Mouse (Mus musculus): Measurements from ENCODE around the gene Atg101. TPM values are rescaled to one million over a fixed set of nuclear protein-coding genes. Genes with fewer than 3 reads are reported as not detected.

Gene Atg101
- polyA plus RNA-seq, 1 experiment from 2014 or later, result 81.3 TPM

DNA sequence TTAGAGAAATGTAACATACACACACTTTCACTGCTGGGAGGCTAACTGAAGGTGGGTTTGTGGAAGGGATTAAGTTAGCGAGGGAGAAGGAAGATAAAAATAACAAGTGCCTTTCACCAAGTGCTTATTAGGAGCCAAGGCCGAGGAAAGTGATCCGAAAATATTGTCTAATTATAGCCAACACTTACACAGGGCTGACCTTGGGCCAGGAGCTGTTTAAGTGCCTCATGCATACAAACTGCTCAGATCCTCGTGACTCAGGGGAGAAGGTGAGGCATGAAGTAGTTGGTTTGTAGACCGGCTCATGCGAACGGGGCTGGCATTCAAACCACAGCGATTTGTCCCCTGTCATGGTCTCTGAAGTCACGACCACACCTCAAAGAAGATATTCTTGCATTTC lies 42.8 kb upstream of the Atg101 start:
- 66% methylated on average over 9 of the region's 9 CpGs for WGBS
- Histone ChIP-seq H3K9ac (ENCODE audit: low read depth, low read length) (peak overlapping the region; percentile 57), H3K27ac (ENCODE audit: low read depth, low read length) (no peak overlapping the region), H3K36me3 (ENCODE audit: control insufficient read depth, insufficient read depth, low read length) (no peaks in the 10 kb centered on the region), H3K4me2 (ENCODE audit: low read length) (peak overlapping the region; percentile 60), H3K9me3 (ENCODE audit: control insufficient read depth, low read length) (no peaks in the 10 kb centered on the region), H3K27me3 (replicated peaks; ENCODE audit: control insufficient read depth, insufficient read depth, low read length) (no peaks in the 10 kb centered on the region; the same call in 1 of the 2 replicates), H3K4me1 (ENCODE audit: control insufficient read depth, insufficient read depth, low read depth, low read length) (peaks cover 12% of the 10 kb centered on the region), H3K4me3 (ENCODE audit: low read length) (no peak overlapping the region; the same call in 1 of the 2 replicates)
- ATAC-seq, result no peak

GRCm38 (mm10) chr15:101241853-101242252 lies 42.2 kb upstream of the Atg101 start:
- Histone ChIP-seq H3K27ac (ENCODE audit: low read depth, low read length) (no peak overlapping the region), H3K36me3 (ENCODE audit: control insufficient read depth, insufficient read depth, low read length) (no peaks in the 10 kb centered on the region), H3K9me3 (ENCODE audit: control insufficient read depth, low read length) (no peaks in the 10 kb centered on the region), H3K4me1 (ENCODE audit: control insufficient read depth, insufficient read depth, low read depth, low read length) (peaks cover 13% of the 10 kb centered on the region), H3K9ac (ENCODE audit: low read depth, low read length) (no peak overlapping the region), H3K4me2 (ENCODE audit: low read length) (no peak overlapping the region), H3K27me3 (replicated peaks; ENCODE audit: control insufficient read depth, insufficient read depth, low read length) (no peaks in the 10 kb centered on the region; the same call in 1 of the 2 replicates), H3K4me3 (ENCODE audit: low read length) (no peak overlapping the region)
- no peak for ATAC-seq
- 83% methylated on average over 9 of the region's 9 CpGs for WGBS

DNA sequence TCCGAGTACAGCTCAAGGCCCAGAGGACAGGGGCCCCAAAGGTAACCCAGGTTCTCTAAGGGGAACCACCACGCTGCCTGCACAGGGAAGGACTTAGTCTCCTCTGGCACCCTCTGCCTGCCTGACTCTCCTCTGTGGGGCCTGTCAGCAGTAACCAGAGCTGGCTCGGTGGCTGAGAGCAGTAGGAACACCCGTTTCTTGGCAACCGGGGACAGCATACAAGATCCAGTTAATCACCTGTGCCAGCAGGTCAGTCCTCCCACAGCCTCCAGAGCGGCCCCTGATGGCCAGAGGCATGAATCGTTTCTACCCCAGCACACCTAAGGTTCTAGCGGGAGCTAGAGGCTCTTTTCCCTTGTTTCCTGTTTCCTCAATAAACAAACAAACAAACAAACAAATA lies 41.4 kb upstream of the Atg101 start:
- Histone ChIP-seq H3K36me3 (ENCODE audit: control insufficient read depth, insufficient read depth, low read length) (no peaks in the 10 kb centered on the region), H3K9ac (ENCODE audit: low read depth, low read length) (no peak overlapping the region), H3K9me3 (ENCODE audit: control insufficient read depth, low read length) (no peaks in the 10 kb centered on the region), H3K4me3 (ENCODE audit: low read length) (no peak overlapping the region), H3K27ac (ENCODE audit: low read depth, low read length) (no peak overlapping the region), H3K27me3 (replicated peaks; ENCODE audit: control insufficient read depth, insufficient read depth, low read length) (no peaks in the 10 kb centered on the region; the same call in 1 of the 2 replicates), H3K4me2 (ENCODE audit: low read length) (no peak overlapping the region), H3K4me1 (ENCODE audit: control insufficient read depth, insufficient read depth, low read depth, low read length) (peaks cover 17% of the 10 kb centered on the region)
- 25% methylated on average over 8 of the region's 8 CpGs for WGBS
- no peak for ATAC-seq

DNA sequence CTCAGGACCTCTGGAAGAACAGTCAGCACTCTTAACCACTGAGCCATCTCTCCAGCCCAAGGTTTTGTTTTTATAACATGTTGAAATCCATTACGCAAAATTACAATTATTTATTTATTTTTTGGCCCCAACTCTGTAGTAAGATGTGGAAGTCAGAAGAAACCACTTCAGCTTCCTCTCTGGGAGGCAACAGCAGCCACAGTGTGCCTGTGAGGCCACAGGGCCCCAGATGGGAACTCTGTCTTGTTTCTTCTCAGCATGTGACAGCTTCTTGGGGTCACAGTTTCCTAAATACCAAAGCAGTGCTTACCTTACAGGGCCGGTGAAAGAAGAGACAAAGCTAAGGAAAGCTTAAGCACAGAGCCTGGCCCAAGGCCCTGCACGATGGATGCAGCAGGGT lies 40.1 kb upstream of the Atg101 start:
- Histone ChIP-seq H3K36me3 (ENCODE audit: control insufficient read depth, insufficient read depth, low read length) (no peaks in the 10 kb centered on the region), H3K27ac (ENCODE audit: low read depth, low read length) (no peak overlapping the region), H3K27me3 (replicated peaks; ENCODE audit: control insufficient read depth, insufficient read depth, low read length) (no peaks in the 10 kb centered on the region; the same call in 1 of the 2 replicates), H3K4me3 (ENCODE audit: low read length) (no peak overlapping the region), H3K9ac (ENCODE audit: low read depth, low read length) (no peak overlapping the region), H3K4me1 (ENCODE audit: control insufficient read depth, insufficient read depth, low read depth, low read length) (peaks cover 13% of the 10 kb centered on the region), H3K9me3 (ENCODE audit: control insufficient read depth, low read length) (no peaks in the 10 kb centered on the region), H3K4me2 (ENCODE audit: low read length) (no peak overlapping the region)
- ATAC-seq, result no peak
- WGBS, result 67% methylated on average over 3 of the region's 3 CpGs

DNA sequence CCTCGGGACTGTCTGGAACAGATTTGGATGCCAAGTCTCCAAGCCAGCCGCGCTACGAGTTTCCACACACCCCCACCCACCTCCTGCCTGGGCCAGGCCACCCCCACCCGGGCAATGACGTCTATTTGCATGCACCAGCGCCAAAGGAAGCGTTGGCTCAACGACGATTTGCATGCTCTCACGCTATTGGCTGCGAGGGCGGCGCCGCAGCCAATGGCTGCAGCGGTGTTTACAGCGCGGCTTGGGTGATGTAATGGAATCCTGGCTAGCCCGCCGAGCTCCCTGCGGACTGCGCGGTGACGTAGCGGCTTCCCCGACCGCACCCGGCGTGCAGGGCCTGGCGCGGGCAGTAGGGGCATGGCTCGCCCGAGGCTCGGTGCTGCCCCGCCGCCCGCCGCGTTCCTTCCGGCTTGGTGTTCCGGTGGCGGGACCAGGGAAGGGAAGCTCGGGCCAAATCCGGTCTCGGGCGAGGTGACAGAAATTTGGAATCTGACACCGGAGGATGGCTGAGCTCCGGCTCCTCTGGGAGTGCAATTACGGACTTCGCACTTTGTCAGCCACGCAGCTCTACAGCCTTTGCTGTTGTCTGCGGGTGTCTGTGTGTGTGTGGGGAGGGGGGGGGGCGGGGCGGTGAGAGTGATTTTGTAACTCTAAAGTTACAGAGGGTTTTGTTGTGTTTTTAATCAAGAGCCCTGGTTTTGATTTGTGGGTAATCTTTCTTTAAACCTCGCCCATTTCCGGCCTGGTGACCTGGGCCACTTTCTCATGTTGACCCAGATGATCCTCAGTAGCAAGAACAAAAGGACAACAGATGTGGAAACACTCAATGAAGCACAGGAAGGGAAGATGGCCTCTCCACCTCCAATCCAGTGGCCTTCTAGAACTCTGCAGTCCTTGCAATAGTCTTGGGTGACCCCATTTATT lies 37.6 kb upstream of the Atg101 start:
- Histone ChIP-seq H3K4me1 (ENCODE audit: control insufficient read depth, insufficient read depth, low read depth, low read length) (peaks cover 5% of the 10 kb centered on the region), H3K4me3 (ENCODE audit: low read length) (peak overlapping the region; percentile 60), H3K4me2 (ENCODE audit: low read length) (peak overlapping the region; percentile 76), H3K9me3 (ENCODE audit: control insufficient read depth, low read length) (no peaks in the 10 kb centered on the region), H3K9ac (ENCODE audit: low read depth, low read length) (peak overlapping the region; percentile 76), H3K27ac (ENCODE audit: low read depth, low read length) (peak overlapping the region; percentile 86), H3K27me3 (replicated peaks; ENCODE audit: control insufficient read depth, insufficient read depth, low read length) (no peaks in the 10 kb centered on the region; the same call in 1 of the 2 replicates), H3K36me3 (ENCODE audit: control insufficient read depth, insufficient read depth, low read length) (no peaks in the 10 kb centered on the region)
- peak; percentile 99 for ATAC-seq
- 2% methylated on average over 55 of the region's 56 CpGs for whole genome bisulfite sequencing

DNA sequence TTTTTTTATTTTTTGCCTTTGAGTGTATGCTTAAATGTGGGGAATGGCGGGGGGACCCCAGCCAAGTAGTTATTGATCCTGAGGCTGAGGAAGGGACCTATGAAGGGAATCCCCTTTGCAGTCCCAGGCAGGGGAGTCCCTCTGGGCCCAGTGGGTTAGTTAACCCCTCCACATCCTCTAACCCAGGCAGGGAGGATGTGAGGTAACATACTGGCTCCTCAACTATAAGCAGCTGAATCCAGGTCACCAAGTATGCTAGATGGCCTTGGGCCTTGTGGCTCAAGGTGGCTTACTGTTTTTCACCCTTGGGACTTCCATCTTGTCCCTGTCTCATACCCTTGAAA lies 36.9 kb upstream of the Atg101 start:
- no peak for ATAC-seq
- Histone ChIP-seq H3K36me3 (ENCODE audit: control insufficient read depth, insufficient read depth, low read length) (no peaks in the 10 kb centered on the region), H3K9ac (ENCODE audit: low read depth, low read length) (peak overlapping the region; percentile 76), H3K4me2 (ENCODE audit: low read length) (peak overlapping the region; percentile 76), H3K4me3 (ENCODE audit: low read length) (peak overlapping the region; percentile 60; the same call in 1 of the 2 replicates), H3K4me1 (ENCODE audit: control insufficient read depth, insufficient read depth, low read depth, low read length) (peaks cover 5% of the 10 kb centered on the region), H3K27ac (ENCODE audit: low read depth, low read length) (no peak overlapping the region; the same call in 1 of the 2 replicates), H3K27me3 (replicated peaks; ENCODE audit: control insufficient read depth, insufficient read depth, low read length) (no peaks in the 10 kb centered on the region), H3K9me3 (ENCODE audit: control insufficient read depth, low read length) (no peaks in the 10 kb centered on the region)
- WGBS, result 80% methylated on average over 1 of the region's 1 CpGs

DNA sequence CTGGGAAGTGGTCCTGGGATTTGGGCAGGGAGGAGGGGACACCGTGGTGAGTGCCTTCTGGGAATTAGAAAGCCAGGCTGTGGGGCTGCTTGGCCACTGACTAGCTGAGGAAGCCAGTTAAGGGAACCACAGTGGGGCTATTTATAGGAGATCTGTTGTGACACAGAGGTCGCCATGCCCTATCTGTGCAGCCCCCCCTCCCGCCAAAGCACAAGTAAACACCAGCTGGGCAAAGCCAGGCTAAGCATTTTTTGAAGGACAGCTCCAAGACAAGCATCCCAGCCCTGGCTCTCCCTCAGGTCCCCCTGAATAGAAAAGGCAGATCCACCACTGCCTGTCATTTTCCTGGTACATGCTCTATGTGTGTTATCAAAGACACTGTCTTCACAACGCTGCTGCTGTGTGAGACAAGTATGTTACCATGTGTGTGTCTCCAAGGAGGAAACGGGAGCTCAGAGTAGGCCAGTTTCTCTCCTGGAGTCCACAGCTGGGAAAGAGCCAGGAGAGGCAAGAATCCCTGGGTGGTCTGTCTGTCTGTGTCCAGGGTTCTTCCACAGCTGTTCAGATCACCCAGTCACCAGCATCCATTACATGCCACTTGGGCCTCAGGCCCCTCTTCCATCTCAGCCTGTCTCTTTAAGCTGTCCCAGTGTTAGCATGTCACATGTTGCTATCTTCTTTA lies 35.9 kb upstream of the Atg101 start:
- peaks cover 5% of the 10 kb centered on the region for H3K4me1 ChIP-seq (ENCODE audit: control insufficient read depth, insufficient read depth, low read depth, low read length)
- 64% methylated on average over 5 of the region's 5 CpGs for WGBS
- ATAC-seq, result no peak

DNA sequence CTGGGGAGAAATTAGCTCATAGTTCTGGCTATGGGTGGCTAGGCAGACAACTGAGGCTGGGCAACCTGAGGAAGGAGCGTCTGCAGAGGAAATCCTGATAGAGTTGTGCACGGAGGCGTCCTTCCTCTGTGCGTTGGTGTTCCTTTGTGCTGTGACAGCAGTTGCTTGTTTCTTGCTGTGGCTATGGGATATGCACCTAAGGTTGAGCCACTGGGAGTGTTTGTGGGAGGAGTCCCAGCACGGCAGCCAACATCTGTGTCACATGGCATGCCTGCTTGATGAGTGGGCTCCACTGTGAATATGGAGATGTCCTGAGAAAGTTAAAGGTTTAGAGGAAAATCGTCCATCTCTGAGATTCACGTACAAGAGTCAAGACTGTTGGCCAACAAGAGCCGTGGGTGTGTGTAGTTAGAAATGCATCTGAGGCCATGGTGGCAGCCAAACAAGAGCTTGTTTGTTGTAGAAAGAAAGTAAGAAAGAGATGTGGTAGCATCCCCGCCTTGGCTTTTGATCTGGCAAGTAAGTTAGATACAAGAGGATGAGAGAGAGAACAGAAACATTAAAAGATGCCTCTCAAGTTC lies 33.8 kb upstream of the Atg101 start:
- Histone ChIP-seq H3K9me3 (ENCODE audit: control insufficient read depth, low read length) (no peaks in the 10 kb centered on the region), H3K4me3 (ENCODE audit: low read length) (no peak overlapping the region), H3K36me3 (ENCODE audit: control insufficient read depth, insufficient read depth, low read length) (no peaks in the 10 kb centered on the region), H3K4me2 (ENCODE audit: low read length) (no peak overlapping the region), H3K27me3 (replicated peaks; ENCODE audit: control insufficient read depth, insufficient read depth, low read length) (no peaks in the 10 kb centered on the region), H3K27ac (ENCODE audit: low read depth, low read length) (no peak overlapping the region), H3K4me1 (ENCODE audit: control insufficient read depth, insufficient read depth, low read depth, low read length) (peaks cover 11% of the 10 kb centered on the region), H3K9ac (ENCODE audit: low read depth, low read length) (no peak overlapping the region)
- 75% methylated on average over 9 of the region's 9 CpGs for WGBS
- no peak for ATAC-seq

More for the DNA sequence above, 35.9 kb upstream of the Atg101 start:
- H3K9ac ChIP-seq (ENCODE audit: low read depth, low read length), result no peak overlapping the region
- H3K36me3 ChIP-seq (ENCODE audit: control insufficient read depth, insufficient read depth, low read length), result no peaks in the 10 kb centered on the region
- H3K27ac ChIP-seq (ENCODE audit: low read depth, low read length), result no peak overlapping the region
- H3K9me3 ChIP-seq (ENCODE audit: control insufficient read depth, low read length), result no peaks in the 10 kb centered on the region
- H3K4me3 ChIP-seq (ENCODE audit: low read length), result no peak overlapping the region
- no peak overlapping the region for H3K4me2 ChIP-seq (ENCODE audit: low read length)
- H3K27me3 ChIP-seq (replicated peaks; ENCODE audit: control insufficient read depth, insufficient read depth, low read length), result no peaks in the 10 kb centered on the region

GRCm38 (mm10) chr15:101251930-101252329 lies 32.1 kb upstream of the Atg101 start:
- Histone ChIP-seq H3K4me2 (ENCODE audit: low read length) (no peak overlapping the region), H3K4me1 (ENCODE audit: control insufficient read depth, insufficient read depth, low read depth, low read length) (peaks cover 9% of the 10 kb centered on the region), H3K27ac (ENCODE audit: low read depth, low read length) (no peak overlapping the region), H3K4me3 (ENCODE audit: low read length) (no peak overlapping the region), H3K9me3 (ENCODE audit: control insufficient read depth, low read length) (no peaks in the 10 kb centered on the region), H3K36me3 (ENCODE audit: control insufficient read depth, insufficient read depth, low read length) (no peaks in the 10 kb centered on the region), H3K27me3 (replicated peaks; ENCODE audit: control insufficient read depth, insufficient read depth, low read length) (no peaks in the 10 kb centered on the region), H3K9ac (ENCODE audit: low read depth, low read length) (no peak overlapping the region)
- WGBS, result 93% methylated on average over 5 of the region's 5 CpGs
- ATAC-seq, result no peak
